Mouse (Mus musculus) liver (tissue): ENCODE results near the gene Exd2.

Experiments used
- DNase-seq: peaks from one replicate; pipeline ENCODE4 v3.0.0-alpha.2; 2020; ENCODE audit warnings: mixed read lengths

Gene Exd2

GRCm38 (mm10) chr12:80462942-80463651 lies at the start of gene Exd2:
Gene Exd2, plus strand, starts transcription at chr12:80463095.
- peak; percentile 87 for DNase-seq

- no peak for DNase-seq
Observed at GRCm38 (mm10) chr12:80415100-80415499, 47.8 kb upstream of the Exd2 start.

- DNase-seq, result no peak
Observed at GRCm38 (mm10) chr12:80427683-80428082, 35.2 kb upstream of the Exd2 start.

GRCm38 (mm10) chr12:80433266-80433665 lies 29.6 kb upstream of the Exd2 start:
- no peak for DNase-seq

- no peak for DNase-seq
Observed at GRCm38 (mm10) chr12:80434601-80434960, 28.3 kb upstream of the Exd2 start.

GRCm38 (mm10) chr12:80434961-80435691 lies 27.8 kb upstream of the Exd2 start:
- peak; percentile 78 for DNase-seq

GRCm38 (mm10) chr12:80435887-80436286 lies 27.0 kb upstream of the Exd2 start:
- peak; percentile 22 for DNase-seq

GRCm38 (mm10) chr12:80436336-80436976 lies 26.4 kb upstream of the Exd2 start, which contains the start of gene Dcaf5:
Gene Dcaf5, minus strand, starts transcription at chr12:80436601.
- DNase-seq, result peak; percentile 89

GRCm38 (mm10) chr12:80437051-80437675 lies 25.7 kb upstream of the Exd2 start:
- no peak for DNase-seq

- DNase-seq, result no peak
Observed at GRCm38 (mm10) chr12:80440957-80441356, 21.9 kb upstream of the Exd2 start.

GRCm38 (mm10) chr12:80444525-80445109 lies 18.3 kb upstream of the Exd2 start:
- no peak for DNase-seq

GRCm38 (mm10) chr12:80453506-80453905 lies 9.4 kb upstream of the Exd2 start:
- no peak for DNase-seq

- no peak for DNase-seq
Observed at GRCm38 (mm10) chr12:80458033-80458432, 4.9 kb upstream of the Exd2 start.

- DNase-seq, result peak; percentile 12
Observed at GRCm38 (mm10) chr12:80462292-80462896, 501 bp upstream of the Exd2 start.

- no peak for DNase-seq
Observed at GRCm38 (mm10) chr12:80463666-80464269, 873 bp downstream of the Exd2 start.

GRCm38 (mm10) chr12:80470206-80470605 lies 7.3 kb downstream of the Exd2 start:
- DNase-seq, result no peak

- DNase-seq, result no peak
Observed at GRCm38 (mm10) chr12:80471926-80472325, 9.0 kb downstream of the Exd2 start.

- no peak for DNase-seq
Observed at GRCm38 (mm10) chr12:80473731-80474130, 10.8 kb downstream of the Exd2 start.

- no peak for DNase-seq
Observed at GRCm38 (mm10) chr12:80479986-80480385, 17.1 kb downstream of the Exd2 start.

- no peak for DNase-seq
Observed at GRCm38 (mm10) chr12:80483397-80483796, 20.5 kb downstream of the Exd2 start.

- no peak for DNase-seq
Observed at GRCm38 (mm10) chr12:80493311-80493710, 30.4 kb downstream of the Exd2 start.

- DNase-seq, result no peak
Observed at GRCm38 (mm10) chr12:80495691-80496090, 32.8 kb downstream of the Exd2 start.
